Mouse (Mus musculus) lung, adult 2 months (tissue): ENCODE measurements around the gene Rps3a1.

Experiments used
- CTCF ChIP-seq: fragments of 200-500 bp; IDR thresholded peaks from 2 replicates; pipeline ENCODE4 v1.5.1; 2011; ENCODE audit warnings: mild to moderate bottlenecking, low read length, control low read depth; ENCODE audit not compliant: insufficient read depth
- POLR2A ChIP-seq: fragments of 200-500 bp; IDR thresholded peaks from 2 replicates; pipeline ENCODE4 v1.6.1; 2011; ENCODE audit warnings: low read depth, mild to moderate bottlenecking, control low read depth, low read length, borderline replicate concordance; ENCODE audit errors: extremely low read depth

GRCm38 (mm10) chr3:86136936-86137574 is 5.4 kb downstream of the Rps3a1 start:
- TF ChIP-seq CTCF (no peak), POLR2A (no peak)
